Mouse (Mus musculus): ENCODE data around the gene Rps17. TPM values are rescaled to one million over a fixed set of nuclear protein-coding genes. Genes with fewer than 3 reads are reported as not detected.
A peak's percentile ranks its signal among the peaks of the same experiment; 100 is the strongest.

Gene Rps17
- total RNA-seq (2014; rRNA removed), result 883 and 1,228 TPM in 2 replicates
- 706 and 832 TPM in 2 replicates for polyA plus RNA-seq (2015; fragmentation: Nextera tagmentation; extraction: Ambion mirVana)

- Histone ChIP-seq H3K9ac (peak within 1 kb of the TSS; percentile 93), H3K4me3 (ENCODE audit: low read depth, low read length) (peak within 1 kb of the TSS; percentile 84), H3K4me1 (ENCODE audit: insufficient read depth) (no peaks in the 10 kb centered on the region), H3K36me3 (ENCODE audit: insufficient read depth) (peaks cover 20% of the 10 kb centered on the region), H3K9me3 (ENCODE audit: low read length) (no peaks in the 10 kb centered on the region), H3K4me2 (ENCODE audit: low read depth) (peak within 1 kb of the TSS; percentile 79), H3K27ac (ENCODE audit: low read depth, low read length) (peak within 1 kb of the TSS; percentile 69), H3K27me3 (ENCODE audit: insufficient read depth, low read length) (no peaks in the 10 kb centered on the region)
- ATAC-seq (peak; percentile 95), DNase-seq (peak; percentile 98)
- WGBS, result 1% methylated on average over 85 of the region's 85 CpGs
- TF ChIP-seq CTCF (IDR thresholded peaks at IDR 0.05; ENCODE audit: low read depth), result peak; percentile 95
These were observed at the start of gene Rps17 for GRCm38 (mm10) chr7:81344544-81345446. Gene Rps17 (minus strand): TSS chr7:81345254.

- no peak overlapping the region for H3K4me2 ChIP-seq (ENCODE audit: low read depth)
These were observed 34.3 kb upstream of the Rps17 start for GRCm38 (mm10) chr7:81379363-81379762.

GRCm38 (mm10) chr7:81372337-81372920 lies 27.4 kb upstream of the Rps17 start:
- Histone ChIP-seq H3K4me3 (ENCODE audit: low read depth, low read length) (peak overlapping the region; percentile 28), H3K27me3 (ENCODE audit: insufficient read depth, low read length) (no peaks in the 10 kb centered on the region), H3K36me3 (ENCODE audit: insufficient read depth) (no peaks in the 10 kb centered on the region), H3K9ac (peak overlapping the region; percentile 25), H3K4me1 (ENCODE audit: insufficient read depth) (peaks cover 5% of the 10 kb centered on the region), H3K9me3 (ENCODE audit: low read length) (no peaks in the 10 kb centered on the region), H3K27ac (ENCODE audit: low read depth, low read length) (no peak overlapping the region), H3K4me2 (ENCODE audit: low read depth) (peak overlapping the region; percentile 55)
- 3% methylated on average over 12 of the region's 13 CpGs for WGBS
- DNase-seq (peak; percentile 82), ATAC-seq (peak; percentile 99)
- TF ChIP-seq CTCF (IDR thresholded peaks at IDR 0.05; ENCODE audit: low read depth), result no peak

More at GRCm38 (mm10) chr7:81379363-81379762, 34.3 kb upstream of the Rps17 start:
- no peak overlapping the region for H3K4me3 ChIP-seq (ENCODE audit: low read depth, low read length)
- no peak overlapping the region for H3K27ac ChIP-seq (ENCODE audit: low read depth, low read length)
- DNase-seq, result no peak
- no peaks in the 10 kb centered on the region for H3K4me1 ChIP-seq (ENCODE audit: insufficient read depth)
- no peak for TF ChIP-seq CTCF (IDR thresholded peaks at IDR 0.05; ENCODE audit: low read depth)
- no peaks in the 10 kb centered on the region for H3K27me3 ChIP-seq (ENCODE audit: insufficient read depth, low read length)
- no peak for ATAC-seq
- H3K9ac ChIP-seq, result no peak overlapping the region
- H3K9me3 ChIP-seq (ENCODE audit: low read length), result no peaks in the 10 kb centered on the region
- 94% methylated on average over 1 of the region's 1 CpGs for WGBS
- no peaks in the 10 kb centered on the region for H3K36me3 ChIP-seq (ENCODE audit: insufficient read depth)

GRCm38 (mm10) chr7:81371811-81372210 lies 26.8 kb upstream of the Rps17 start:
- no peak for TF ChIP-seq CTCF (IDR thresholded peaks at IDR 0.05; ENCODE audit: low read depth)
- H3K4me1 ChIP-seq (ENCODE audit: insufficient read depth), result peaks cover 5% of the 10 kb centered on the region
- no peak overlapping the region for H3K27ac ChIP-seq (ENCODE audit: low read depth, low read length)
- peak overlapping the region; percentile 28 for H3K4me3 ChIP-seq (ENCODE audit: low read depth, low read length)
- H3K36me3 ChIP-seq (ENCODE audit: insufficient read depth), result no peaks in the 10 kb centered on the region
- no peaks in the 10 kb centered on the region for H3K9me3 ChIP-seq (ENCODE audit: low read length)
- ATAC-seq (no peak), DNase-seq (peak; percentile 1)
- H3K27me3 ChIP-seq (ENCODE audit: insufficient read depth, low read length), result no peaks in the 10 kb centered on the region
- peak overlapping the region; percentile 25 for H3K9ac ChIP-seq
- H3K4me2 ChIP-seq (ENCODE audit: low read depth), result peak overlapping the region; percentile 55
- WGBS, result 17% methylated on average over 5 of the region's 5 CpGs

GRCm38 (mm10) chr7:81369724-81370123 lies 24.7 kb upstream of the Rps17 start:
- Histone ChIP-seq H3K36me3 (ENCODE audit: insufficient read depth) (no peaks in the 10 kb centered on the region), H3K4me3 (ENCODE audit: low read depth, low read length) (no peak overlapping the region), H3K27ac (ENCODE audit: low read depth, low read length) (no peak overlapping the region), H3K4me1 (ENCODE audit: insufficient read depth) (peaks cover 5% of the 10 kb centered on the region), H3K9ac (no peak overlapping the region), H3K27me3 (ENCODE audit: insufficient read depth, low read length) (no peaks in the 10 kb centered on the region), H3K4me2 (ENCODE audit: low read depth) (no peak overlapping the region), H3K9me3 (ENCODE audit: low read length) (no peaks in the 10 kb centered on the region)
- no peak for DNase-seq
- no peak for ATAC-seq
- WGBS, result 62% methylated on average over 3 of the region's 3 CpGs
- no peak for TF ChIP-seq CTCF (IDR thresholded peaks at IDR 0.05; ENCODE audit: low read depth)

- Histone ChIP-seq H3K36me3 (ENCODE audit: insufficient read depth) (no peaks in the 10 kb centered on the region), H3K4me1 (ENCODE audit: insufficient read depth) (peaks cover 5% of the 10 kb centered on the region), H3K4me3 (ENCODE audit: low read depth, low read length) (no peak overlapping the region), H3K9me3 (ENCODE audit: low read length) (no peaks in the 10 kb centered on the region), H3K27me3 (ENCODE audit: insufficient read depth, low read length) (no peaks in the 10 kb centered on the region), H3K9ac (no peak overlapping the region), H3K27ac (ENCODE audit: low read depth, low read length) (no peak overlapping the region), H3K4me2 (ENCODE audit: low read depth) (no peak overlapping the region)
- no peak for DNase-seq
- no peak for TF ChIP-seq CTCF (IDR thresholded peaks at IDR 0.05; ENCODE audit: low read depth)
- ATAC-seq, result no peak
- 69% methylated on average over 3 of the region's 3 CpGs for WGBS
These were observed 22.9 kb upstream of the Rps17 start for GRCm38 (mm10) chr7:81367946-81368345.

- Histone ChIP-seq H3K27ac (ENCODE audit: low read depth, low read length) (no peak overlapping the region), H3K9me3 (ENCODE audit: low read length) (no peaks in the 10 kb centered on the region), H3K4me3 (ENCODE audit: low read depth, low read length) (no peak overlapping the region), H3K27me3 (ENCODE audit: insufficient read depth, low read length) (no peaks in the 10 kb centered on the region), H3K4me1 (ENCODE audit: insufficient read depth) (no peaks in the 10 kb centered on the region), H3K9ac (no peak overlapping the region), H3K36me3 (ENCODE audit: insufficient read depth) (no peaks in the 10 kb centered on the region), H3K4me2 (ENCODE audit: low read depth) (no peak overlapping the region)
- TF ChIP-seq CTCF (IDR thresholded peaks at IDR 0.05; ENCODE audit: low read depth), result no peak
- 79% methylated on average over 7 of the region's 7 CpGs for WGBS
- DNase-seq (no peak), ATAC-seq (no peak)
These were observed 11.9 kb upstream of the Rps17 start for GRCm38 (mm10) chr7:81356975-81357374.

Measured in forebrain, postnatal 0 days (tissue).